Mouse (Mus musculus) MEL (cell line): ENCODE measurements at regions not wholly inside any gene's neighbourhood (a gene's known extent, or its start where the extent isn't known, plus 50 kb on each side); places are given as distances from the start of the nearest gene placed in this dataset.

Experiments used
- CHD2 ChIP-seq: IDR thresholded peaks from 2 replicates; pipeline ENCODE4 v1.6.1; 2011; ENCODE audit warnings: low read length, improper control_type of control experiment
- CTCF ChIP-seq, 3 experiments: IDR thresholded peaks in 2 of 3; conservative IDR thresholded peaks in 1 of 3; 2 replicates each; pipeline ENCODE4 v1.5.1; 2011 to 2012; ENCODE audit warnings: low read length in 3 of 3, low read depth in 2 of 3, mild to moderate bottlenecking in 2 of 3, improper control_type of control experiment in 1 of 3, inconsistent platforms in 1 of 3, mixed read lengths in 1 of 3, moderate library complexity in 1 of 3; ENCODE audit not compliant: control insufficient read depth in 1 of 3, insufficient read depth in 1 of 3, poor library complexity in 1 of 3, severe bottlenecking in 1 of 3
- GABPA ChIP-seq: IDR thresholded peaks from 2 replicates; pipeline ENCODE4 v1.6.1; 2012; ENCODE audit warnings: low read depth, mild to moderate bottlenecking, inconsistent platforms, low read length, improper control_type of control experiment, moderate library complexity
- GATA1 ChIP-seq: IDR thresholded peaks from 2 replicates; pipeline ENCODE4 v1.6.1; 2011; ENCODE audit warnings: low read depth, low read length, improper control_type of control experiment
- MAFK ChIP-seq: IDR thresholded peaks from 2 replicates; pipeline ENCODE4 v1.6.1; 2011; ENCODE audit warnings: low read depth, mild to moderate bottlenecking, low read length, improper control_type of control experiment, borderline replicate concordance
- MYB ChIP-seq: IDR thresholded peaks from 2 replicates; pipeline ENCODE4 v1.6.1; 2011; ENCODE audit warnings: mild to moderate bottlenecking, low read depth, low read length, improper control_type of control experiment
- NELFE ChIP-seq: IDR thresholded peaks from 2 replicates; pipeline ENCODE4 v1.6.1; 2011; ENCODE audit warnings: low read depth, low read length, improper control_type of control experiment
- POLR2A ChIP-seq, 2 experiments: IDR thresholded peaks; 2 replicates each; pipeline ENCODE4 v1.6.1; 2011 to 2012; ENCODE audit warnings: low read length in 2 of 2, mild to moderate bottlenecking in 2 of 2, control low read depth in 1 of 2, improper control_type of control experiment in 1 of 2, low read depth in 1 of 2, moderate library complexity in 1 of 2; ENCODE audit not compliant: control insufficient read depth in 1 of 2, insufficient read depth in 1 of 2, poor library complexity in 1 of 2
- TAL1 ChIP-seq: IDR thresholded peaks from 2 replicates; pipeline ENCODE4 v1.6.1; 2012; ENCODE audit warnings: mild to moderate bottlenecking, inconsistent platforms, low read length, moderate library complexity, mixed read lengths
- TCF12 ChIP-seq: IDR thresholded peaks from 2 replicates; pipeline ENCODE4 v1.6.1; 2014; ENCODE audit warnings: low read depth, mild to moderate bottlenecking, inconsistent platforms, low read length, improper control_type of control experiment, moderate library complexity
- USF1 ChIP-seq: IDR thresholded peaks from 2 replicates; pipeline ENCODE4 v1.6.1; 2014; ENCODE audit warnings: low read depth, mild to moderate bottlenecking, inconsistent platforms, low read length, improper control_type of control experiment, moderate library complexity
- ZNF384 ChIP-seq: IDR thresholded peaks from 2 replicates; pipeline ENCODE4 v1.6.1; 2012; ENCODE audit warnings: low read depth, mild to moderate bottlenecking, inconsistent platforms, low read length, improper control_type of control experiment

DNA sequence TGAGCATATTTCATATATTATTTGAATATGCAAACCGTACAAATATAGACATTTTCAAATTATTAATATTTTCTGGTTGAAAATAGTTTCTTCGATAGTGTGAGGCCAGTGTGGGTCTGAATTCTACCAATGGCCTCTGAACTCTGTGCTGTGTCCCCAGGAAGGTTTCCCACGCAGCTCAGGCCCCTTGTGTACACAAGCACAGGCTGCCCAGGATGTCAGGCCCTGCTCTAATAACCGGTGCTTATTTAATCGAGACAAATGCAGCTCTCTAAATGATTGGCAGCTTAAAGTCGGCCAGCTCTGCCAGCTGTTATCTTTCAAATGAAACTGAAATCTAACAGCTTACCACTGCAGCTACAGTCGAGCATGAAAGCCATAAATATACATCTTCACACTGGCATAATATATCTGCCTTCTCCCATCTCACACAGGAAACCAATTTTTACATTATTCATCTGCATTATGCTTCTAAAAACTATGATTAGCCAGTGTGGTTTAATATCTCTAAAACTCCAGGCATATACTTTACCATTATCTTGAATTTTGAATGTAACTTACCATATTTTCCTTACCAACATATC, 400.5 kb upstream of the Pabpc4l start:
- peak; percentile 94 for TF ChIP-seq GATA1
- no peak for TF ChIP-seq CTCF (IDR thresholded peaks at IDR 0.05 in 2 of 3, conservative IDR thresholded peaks at IDR 0.05 in 1 of 3; ENCODE audit: control insufficient read depth in 1 of 3, insufficient read depth in 1 of 3, low read depth in 2 of 3, low read length in 3 of 3, poor library complexity in 1 of 3, severe bottlenecking in 1 of 3)
- TF ChIP-seq POLR2A (IDR thresholded peaks at IDR 0.05; ENCODE audit: control insufficient read depth in 1 of 2, insufficient read depth in 1 of 2, low read depth in 1 of 2, low read length in 2 of 2, poor library complexity in 1 of 2), result no peak
- no peak for TF ChIP-seq CHD2
- TF ChIP-seq MYB, result peak; percentile 93
- no peak for TF ChIP-seq USF1
- TF ChIP-seq TCF12, result peak; percentile 93
- peak; percentile 66; the same call in 1 of the 2 replicates for TF ChIP-seq MAFK
- TF ChIP-seq GABPA, result no peak
- 0 out of 2 replicates have a peak, but pooled peaks have one; percentile 26 for TF ChIP-seq NELFE
- TF ChIP-seq ZNF384, result no peak; the same call in 1 of the 2 replicates
- peak; percentile 9; the same call in 1 of the 2 replicates for TF ChIP-seq TAL1
